Mouse (Mus musculus) cerebellum, adult 2 months (tissue): ENCODE data around the gene Usp10.

Source experiments
- CTCF ChIP-seq: fragments of 200-500 bp; IDR thresholded peaks from 2 replicates; pipeline ENCODE4 v1.5.1; 2011; ENCODE audit warnings: low read depth, mild to moderate bottlenecking, control low read depth, low read length, moderate library complexity, borderline replicate concordance; ENCODE audit not compliant: insufficient read depth
- POLR2A ChIP-seq: fragments of 200-500 bp; IDR thresholded peaks from 2 replicates; pipeline ENCODE4 v1.6.1; 2011; ENCODE audit warnings: low read length, control low read depth, borderline replicate concordance; ENCODE audit not compliant: insufficient read depth

- TF ChIP-seq CTCF (no peak), POLR2A (no peak)
Observed at GRCm38 (mm10) chr8:119970169-119970568, 60.0 kb downstream of the Usp10 start.
